22 mouse cellular contexts compared by ENCODE assay signal in the genomic region with DNA sequence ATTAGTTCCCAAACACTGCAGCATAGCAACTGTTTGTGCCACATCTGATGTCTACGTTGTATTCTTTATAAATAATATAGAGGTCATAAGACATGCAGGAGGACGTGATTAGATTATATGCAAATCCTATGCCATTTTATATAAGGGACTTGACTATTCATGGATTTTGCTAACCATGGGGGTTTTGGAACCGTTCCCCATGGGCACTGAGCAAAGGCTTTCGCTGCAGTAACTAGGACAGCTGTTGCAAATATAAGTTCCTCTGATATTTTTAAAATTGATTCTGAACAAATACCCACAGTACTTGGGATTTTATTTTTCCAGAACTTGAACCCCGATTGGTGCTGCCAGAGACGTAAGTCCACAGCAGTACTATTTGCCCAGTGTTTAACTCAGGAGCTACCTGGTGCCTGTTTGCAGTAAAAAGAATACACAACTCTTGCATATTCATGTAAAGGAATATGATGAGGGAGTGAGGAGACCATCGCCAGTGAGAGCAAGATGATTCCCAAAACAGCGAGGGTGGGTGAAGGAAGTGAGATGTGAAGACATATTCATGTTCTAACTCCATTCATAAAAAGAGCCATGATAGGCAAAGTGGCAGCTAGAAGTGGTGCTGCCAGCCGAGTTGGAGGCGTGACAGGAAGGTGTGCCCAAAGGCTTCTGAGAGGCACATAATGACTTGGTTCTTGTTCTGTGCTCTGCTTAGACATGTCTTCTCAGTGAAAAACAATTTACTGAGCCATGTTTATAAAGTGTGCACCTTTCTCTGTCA.
"Had no signal": no experiment of that assay in that cellular context is flagged by ENCODE, and none has a peak within 500 bp of the region (broad histone marks: within the 10 kb centered on the region; RNA-seq: fewer than 3 reads in every experiment).

No protein-coding gene starts in this region.

- H3K4me2 ChIP-seq: lung, embryonic 15.5 days; midbrain, embryonic 12.5 days; neural tube, embryonic 13.5 days; neural tube, embryonic 15.5 days had no signal

- DNase-seq: liver, postnatal 0 days; lung, adult 2 months; lung, postnatal 14 days; lung, postnatal 36 days; midbrain, embryonic 14.5 days; retina, postnatal 1 day; right cerebral cortex, postnatal 14 days; right cerebral cortex, postnatal 4 days; spleen, adult 18-20 months; thymus, adult 2 months; thymus, postnatal 25 days; thymus, postnatal 4 days had no signal

- H3K27ac ChIP-seq: liver, embryonic 15.5 days; lung, embryonic 15.5 days; macrophage; midbrain, embryonic 10.5 days; midbrain, embryonic 12.5 days; neural tube, embryonic 13.5 days; neural tube, embryonic 15.5 days had no signal

- H3K4me1 ChIP-seq: lung, embryonic 15.5 days; midbrain, embryonic 10.5 days; midbrain, embryonic 12.5 days; neural tube, embryonic 13.5 days; neural tube, embryonic 15.5 days had no signal

- H3K9me3 ChIP-seq: liver, embryonic 15.5 days; lung, embryonic 15.5 days; midbrain, embryonic 10.5 days; midbrain, embryonic 12.5 days; neural tube, embryonic 13.5 days; neural tube, embryonic 15.5 days had no signal

- H3K27me3 ChIP-seq: liver, embryonic 15.5 days; lung, embryonic 15.5 days; midbrain, embryonic 12.5 days; neural tube, embryonic 13.5 days; neural tube, embryonic 15.5 days had no signal

- H3K36me3 ChIP-seq: liver, embryonic 15.5 days; lung, embryonic 15.5 days; midbrain, embryonic 10.5 days; midbrain, embryonic 12.5 days; neural tube, embryonic 13.5 days; neural tube, embryonic 15.5 days had no signal

- H3K9ac ChIP-seq: liver, embryonic 15.5 days; liver, postnatal 0 days; lung, embryonic 15.5 days; midbrain, embryonic 12.5 days; neural tube, embryonic 13.5 days; neural tube, embryonic 15.5 days had no signal

- ATAC-seq: lung, postnatal 0 days; midbrain, embryonic 16.5 days had no signal

- H3K4me3 ChIP-seq: liver, embryonic 15.5 days; lung, embryonic 15.5 days; midbrain, embryonic 10.5 days; midbrain, embryonic 12.5 days; myocyte; neural tube, embryonic 13.5 days; neural tube, embryonic 15.5 days had no signal
